Mouse (Mus musculus) adrenal gland (tissue): ENCODE measurements around the gene Usp38.

ENCODE experiments used
- intact Hi-C: fragments of 180-260 bp; cut with DNase I; formaldehyde crosslinking; loops from one replicate; pipeline ENCODE4 v1.15.1; 2025

Gene Usp38

DNA sequence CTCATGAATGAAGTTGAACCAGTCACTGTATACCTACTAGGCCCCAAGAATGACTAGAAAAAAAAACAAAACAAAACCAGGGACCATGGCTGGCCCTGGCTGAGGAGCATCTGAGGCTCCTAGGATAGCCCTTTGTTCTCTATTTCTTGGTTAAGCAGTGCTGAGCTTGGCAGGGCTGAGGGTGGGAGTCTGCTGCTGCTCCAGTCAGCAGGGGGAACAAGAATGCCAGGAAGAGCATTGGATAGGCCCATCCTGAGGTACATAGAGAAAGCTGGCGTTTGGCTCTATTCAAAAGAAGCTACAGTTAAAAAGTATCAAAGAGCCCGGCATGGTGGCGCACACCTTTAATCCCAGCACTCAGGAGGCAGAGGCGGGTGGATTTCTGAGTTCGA, 52.1 kb downstream of the Usp38 start:
- intact Hi-C loops, result no loop called here

- intact Hi-C loops, result no loop called here
Observed at GRCm38 (mm10) chr8:80961937-80962591, 52.7 kb downstream of the Usp38 start.

GRCm38 (mm10) chr8:80961070-80961609, 53.6 kb downstream of the Usp38 start:
- intact Hi-C loops, result no loop called here

DNA sequence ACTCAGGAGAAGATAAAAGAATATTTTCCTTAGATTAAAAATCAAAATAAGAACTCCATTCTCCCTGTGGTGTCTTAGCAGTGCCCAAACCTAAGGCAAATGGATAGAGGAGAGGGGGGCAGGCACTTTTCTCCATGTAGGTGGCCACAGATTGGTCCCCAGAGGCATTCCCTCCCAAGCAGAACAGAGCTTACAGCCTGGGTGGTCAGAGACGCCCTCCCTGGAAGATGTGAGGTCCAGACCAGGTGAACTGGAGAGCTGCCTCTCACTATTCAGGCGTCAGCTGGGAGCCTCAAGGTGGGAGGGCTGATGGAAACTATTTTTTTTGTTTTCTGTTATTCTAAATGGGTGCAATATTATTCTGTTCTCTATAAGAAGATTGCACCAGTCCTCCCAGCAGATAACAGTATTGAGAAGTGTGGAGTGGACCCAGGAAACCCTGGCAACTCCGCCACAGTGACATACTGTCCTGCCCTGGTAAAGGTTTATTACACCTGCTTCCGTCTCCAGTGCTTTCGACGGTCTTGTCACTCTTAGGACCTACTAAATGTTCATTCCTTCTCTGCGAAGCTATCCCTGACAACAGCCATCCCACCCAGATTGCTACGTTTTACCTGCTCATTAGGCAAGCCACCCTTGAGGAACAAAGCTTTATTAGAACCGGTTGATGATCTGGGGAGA, 55.0 kb downstream of the Usp38 start:
- intact Hi-C loops, result no loop called here

- intact Hi-C loops, result no loop called here
Observed at GRCm38 (mm10) chr8:80957776-80958175, 57.0 kb downstream of the Usp38 start.

GRCm38 (mm10) chr8:80952973-80953372, 61.8 kb downstream of the Usp38 start:
- intact Hi-C loops, result no loop called here

DNA sequence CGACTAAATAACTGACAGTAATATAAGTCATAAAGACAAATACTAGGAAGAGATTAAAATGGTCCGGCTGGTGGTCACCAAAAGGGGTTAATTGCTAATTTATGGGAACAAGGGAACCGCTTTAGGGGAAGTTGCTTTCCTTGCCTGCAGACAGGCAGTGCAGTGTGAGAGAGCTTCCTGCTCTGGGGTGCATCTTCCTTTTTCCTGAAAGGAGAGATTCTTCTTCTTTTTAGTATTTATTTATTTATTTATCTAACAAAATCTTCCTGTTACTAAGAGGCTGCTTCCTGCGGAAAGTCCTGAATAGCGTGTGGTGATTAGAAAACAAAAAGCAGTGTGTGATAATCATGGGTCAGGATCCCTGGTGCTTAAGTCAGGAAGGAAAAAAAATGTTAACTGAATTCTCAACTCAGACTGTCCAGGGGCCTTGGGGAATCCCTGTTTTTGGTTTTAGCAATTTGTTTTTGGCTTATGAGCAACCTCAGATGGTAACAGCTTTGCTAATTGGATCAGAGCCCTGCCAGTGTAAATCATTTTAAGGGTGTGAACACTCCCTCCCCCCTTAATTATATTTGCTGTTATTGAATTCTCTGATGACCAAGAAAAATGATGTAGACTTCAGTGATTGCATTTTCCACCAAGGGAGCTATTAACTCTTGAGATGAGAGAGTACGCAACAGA, 62.4 kb downstream of the Usp38 start:
- intact Hi-C loops, result no loop called here

GRCm38 (mm10) chr8:80948405-80949183, 66.1 kb downstream of the Usp38 start:
- intact Hi-C loops, result no loop called here

DNA sequence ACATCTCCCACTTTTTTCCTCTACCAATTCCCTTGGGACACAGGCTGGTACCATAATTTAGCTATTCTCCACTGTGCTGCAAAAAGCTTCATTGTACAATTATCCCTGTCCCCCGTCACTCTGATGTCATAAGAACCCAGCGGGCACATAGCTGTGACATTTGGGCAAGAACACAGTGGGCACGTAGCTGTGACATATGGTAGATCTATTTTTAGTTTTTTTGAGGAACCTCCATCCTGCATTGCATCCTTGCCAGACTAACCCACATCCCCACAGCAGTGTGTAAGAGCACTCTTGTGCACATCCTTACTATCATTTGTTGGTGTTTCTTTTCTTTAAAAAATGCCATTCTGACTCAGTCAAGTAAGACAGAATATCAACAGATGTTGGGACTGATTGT, 71.0 kb downstream of the Usp38 start:
- intact Hi-C loops, result no loop called here

- intact Hi-C loops, result no loop called here
Observed at GRCm38 (mm10) chr8:80941621-80942020, 73.1 kb downstream of the Usp38 start.

DNA sequence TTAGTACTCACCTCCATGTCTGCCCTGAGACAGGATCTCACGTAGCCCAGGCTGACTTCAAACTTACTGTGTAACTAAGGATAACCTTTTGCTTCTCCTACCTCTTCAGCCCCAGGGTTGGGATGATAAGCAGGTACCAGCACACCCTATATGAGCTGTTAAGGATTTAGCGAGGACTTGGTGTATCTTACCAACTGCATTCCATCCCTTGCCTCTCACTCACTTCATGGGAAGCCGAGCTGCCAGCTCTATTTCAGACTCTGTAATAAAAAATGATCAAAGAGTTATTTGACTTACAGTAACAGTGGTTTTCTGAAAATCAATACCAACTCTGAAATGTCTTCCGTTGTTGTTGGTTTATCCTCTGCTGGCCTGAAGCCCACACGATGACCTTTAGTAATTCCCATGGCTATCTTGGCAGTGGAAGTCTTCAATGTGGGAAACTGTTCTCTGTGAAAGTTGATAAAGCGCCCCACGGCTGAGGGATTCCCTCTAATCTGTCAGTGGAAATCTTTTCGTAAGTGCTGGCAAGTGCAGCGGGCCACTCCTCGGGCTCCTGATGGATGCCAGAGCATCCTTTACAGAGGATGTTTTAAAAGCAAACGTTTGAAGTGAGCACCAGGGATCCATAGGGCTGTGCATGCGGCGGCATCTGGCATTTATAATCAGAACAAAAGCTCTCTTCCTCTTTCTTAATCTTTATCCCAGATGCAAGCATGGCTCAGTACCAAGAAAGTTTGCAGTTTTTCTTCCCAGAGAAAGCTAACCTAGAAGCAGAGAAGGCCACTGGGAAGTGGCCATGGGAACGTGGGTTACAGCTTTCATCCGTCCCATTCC, 76.7 kb downstream of the Usp38 start:
- intact Hi-C loops, result no loop called here
